Mouse (Mus musculus) gastrocnemius, adult 18-20 months (tissue): ENCODE results near the gene Nucks1. TPM values are rescaled to one million over a fixed set of nuclear protein-coding genes. Genes with fewer than 3 reads are reported as not detected.

Source experiments
- DNase-seq: peaks from one replicate; pipeline ENCODE4 v3.0.0; 2021; ENCODE audit warnings: low spot score
- total RNA-seq, 2 experiments: library from RNA; stranded (reverse); gene quantifications; 2 replicates each; pipeline ENCODE4 v1.2.3; 2021

The Nucks1 gene
- total RNA-seq, 2 experiments from 2014 or later, result 65.8 to 72.3 TPM

DNA sequence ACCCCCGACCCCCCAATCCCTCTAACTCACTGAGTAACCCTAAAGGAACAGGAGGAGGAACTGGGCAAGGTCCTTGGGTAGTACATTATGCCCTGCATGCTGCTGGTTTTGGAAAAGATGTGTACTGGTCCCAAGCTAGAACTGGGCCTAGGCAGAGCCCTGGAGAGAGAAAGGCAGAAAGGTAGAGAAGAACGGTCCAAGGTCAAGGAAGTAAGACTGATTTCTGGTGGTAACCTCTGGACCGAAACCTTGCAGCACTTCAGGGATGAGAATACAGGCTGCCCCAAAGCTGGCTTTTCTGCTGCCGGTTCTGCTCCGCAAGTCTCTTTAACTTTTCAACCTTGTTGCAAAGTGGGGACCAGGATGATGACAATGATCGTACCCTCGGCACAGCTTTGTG is 54.2 kb downstream of the Nucks1 start:
- DNase-seq, result no peak

DNA sequence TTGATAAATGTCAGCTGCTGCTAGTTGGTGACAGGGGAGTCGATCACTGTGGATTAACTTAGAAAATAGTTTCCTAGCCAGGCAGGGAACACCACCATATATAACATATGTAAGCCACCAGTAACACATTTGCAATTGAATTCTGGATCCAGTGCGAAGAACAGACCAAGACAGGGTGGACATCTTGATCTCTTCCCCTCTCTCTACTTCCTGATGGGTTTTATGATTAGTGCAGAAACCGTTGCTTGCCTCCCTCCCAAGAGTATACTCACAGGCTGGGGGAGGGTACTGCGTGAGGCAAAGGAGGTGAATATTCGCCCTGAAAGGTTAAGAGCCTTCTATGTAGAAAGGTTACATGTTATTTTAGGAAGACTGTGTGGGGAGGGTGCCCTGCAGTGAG is 55.5 kb downstream of the Nucks1 start:
- no peak for DNase-seq

DNA sequence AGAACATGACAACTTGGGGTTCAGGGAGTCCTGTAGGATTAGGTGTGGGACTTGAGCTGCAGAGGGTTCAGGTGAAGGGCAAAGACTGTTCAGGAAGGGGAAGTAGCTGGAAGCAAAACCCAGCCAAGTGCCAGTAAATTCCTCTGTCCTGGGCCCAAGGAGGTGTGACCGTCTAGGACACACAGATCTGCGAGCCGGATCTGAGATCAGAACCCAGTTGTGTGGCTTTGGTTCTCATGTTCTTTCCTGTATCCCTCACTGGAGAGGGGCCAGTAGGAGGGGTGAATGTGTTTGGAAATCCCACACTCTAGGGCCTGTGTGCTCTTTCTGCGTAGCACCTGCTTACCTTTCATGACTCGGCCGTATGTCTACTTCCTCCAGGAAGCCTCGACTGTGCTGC is 57.0 kb downstream of the Nucks1 start:
- no peak for DNase-seq

DNA sequence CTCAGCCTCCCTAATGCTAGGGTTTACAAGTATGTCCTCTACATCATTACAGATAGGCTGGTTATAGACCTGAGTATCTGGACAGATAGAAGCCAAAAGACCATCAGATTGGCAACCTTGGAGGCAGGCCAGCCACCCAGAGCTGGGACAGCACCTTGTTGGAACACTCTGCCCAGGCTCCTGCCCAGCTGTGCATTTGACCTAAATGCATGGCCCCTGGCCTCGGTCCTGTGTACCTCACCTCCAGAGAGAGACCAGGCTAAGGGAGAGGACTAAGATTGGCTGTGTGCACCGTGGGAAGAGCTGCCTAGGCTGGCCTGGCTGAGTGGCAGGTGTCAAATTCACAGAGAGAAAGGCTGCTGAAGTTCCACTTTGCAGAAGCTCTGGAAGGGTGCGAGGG is 58.2 kb downstream of the Nucks1 start:
- no peak for DNase-seq

DNA sequence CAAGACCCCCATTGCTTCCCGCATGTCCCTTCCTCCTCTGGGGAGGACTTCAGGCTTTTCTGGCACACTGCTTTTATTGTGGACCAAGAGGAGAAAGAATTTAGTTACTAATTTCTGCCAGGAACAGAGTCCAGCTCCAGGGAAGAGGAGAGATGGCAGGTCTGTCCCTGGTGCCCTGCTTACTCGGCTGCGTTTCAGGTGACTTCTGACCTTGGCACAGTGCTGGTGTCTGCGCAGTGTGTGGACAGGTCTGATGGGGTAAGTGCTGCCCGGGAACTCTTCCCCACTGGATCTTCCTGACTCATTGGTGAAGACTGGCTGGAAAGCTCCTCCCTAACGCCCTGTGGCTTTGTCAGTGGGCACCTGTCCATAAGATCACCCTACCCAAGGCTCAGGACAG is 58.6 kb downstream of the Nucks1 start:
- no peak for DNase-seq

DNA sequence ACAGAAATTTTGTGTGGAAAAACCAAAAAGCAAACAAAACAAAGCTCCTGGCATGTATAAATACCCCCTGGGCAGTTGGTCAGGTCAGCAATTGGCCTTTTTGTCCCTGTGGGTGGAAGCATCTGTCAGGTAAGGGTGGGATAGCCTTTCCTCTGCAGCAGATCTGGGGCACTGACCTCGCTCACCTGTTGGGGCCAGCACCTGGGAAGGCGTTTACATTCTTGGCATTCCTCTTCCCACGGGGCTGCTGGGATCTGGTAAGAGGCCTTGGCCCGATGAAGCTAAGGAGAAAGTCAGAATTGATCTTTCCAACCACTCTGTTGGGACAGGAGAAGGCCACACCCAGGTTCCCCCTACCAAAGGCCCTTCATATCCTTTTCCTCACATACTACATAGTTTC is 59.5 kb downstream of the Nucks1 start:
- DNase-seq, result no peak

DNA sequence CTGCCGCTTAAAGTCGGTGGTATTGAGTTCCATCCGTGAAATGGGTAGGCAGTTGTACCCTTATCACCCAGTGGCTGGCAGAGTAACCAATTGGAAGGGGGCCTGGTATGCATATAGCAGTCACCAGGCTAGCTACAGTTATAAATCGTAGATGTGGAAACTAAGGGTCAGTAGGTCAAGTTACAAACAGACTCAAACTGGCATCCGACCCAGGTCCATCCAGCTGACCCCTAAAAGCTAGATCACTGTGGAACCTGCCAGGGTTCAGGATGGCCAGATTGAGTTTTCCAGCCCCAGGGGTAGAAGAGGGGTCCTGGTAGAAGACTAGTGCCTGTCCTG is 60.0 kb downstream of the Nucks1 start:
- no peak for DNase-seq

DNA sequence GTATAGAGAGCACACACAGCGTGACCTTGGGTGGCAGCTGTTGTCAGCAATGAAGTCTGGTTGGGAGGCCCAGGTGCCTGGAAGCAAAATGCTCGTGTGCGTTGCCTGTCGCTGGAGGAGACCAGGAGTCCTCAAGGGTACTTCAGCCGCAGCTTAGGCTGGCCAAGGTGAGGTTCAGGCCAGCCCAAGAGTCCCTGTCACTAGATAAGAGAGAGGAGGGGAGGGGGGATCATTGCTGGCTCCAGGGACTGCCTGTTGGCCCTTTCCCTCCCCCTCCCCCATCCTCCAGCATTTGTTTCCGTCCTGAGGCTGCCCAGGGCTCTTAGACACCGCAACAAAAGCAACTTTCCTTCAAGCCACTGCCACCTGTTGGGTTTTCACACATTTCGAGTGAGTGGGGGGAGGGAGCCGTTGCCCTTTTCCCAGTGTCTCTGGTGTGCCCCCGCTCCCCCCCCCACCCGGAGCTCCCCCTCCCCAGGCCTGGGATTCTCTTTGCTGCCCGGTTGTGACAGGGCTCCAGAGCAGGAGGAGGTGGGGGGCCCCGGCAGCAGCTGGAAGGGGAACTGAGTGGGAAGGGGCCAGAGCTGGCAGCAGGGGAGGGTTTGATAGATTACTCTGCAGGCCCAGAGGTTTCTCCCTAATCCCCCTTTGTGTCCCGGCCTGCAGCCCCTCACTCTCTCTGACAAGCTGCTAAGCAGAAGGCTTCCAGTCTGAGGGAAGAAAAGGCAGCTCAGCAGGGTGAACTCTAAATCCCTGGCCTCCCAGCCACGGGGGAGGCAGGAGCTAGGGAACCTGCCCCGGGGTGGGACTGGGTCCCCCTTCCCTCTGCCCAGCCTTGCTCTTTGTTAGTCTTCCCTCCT is 60.6 kb downstream of the Nucks1 start:
- DNase-seq, result no peak

DNA sequence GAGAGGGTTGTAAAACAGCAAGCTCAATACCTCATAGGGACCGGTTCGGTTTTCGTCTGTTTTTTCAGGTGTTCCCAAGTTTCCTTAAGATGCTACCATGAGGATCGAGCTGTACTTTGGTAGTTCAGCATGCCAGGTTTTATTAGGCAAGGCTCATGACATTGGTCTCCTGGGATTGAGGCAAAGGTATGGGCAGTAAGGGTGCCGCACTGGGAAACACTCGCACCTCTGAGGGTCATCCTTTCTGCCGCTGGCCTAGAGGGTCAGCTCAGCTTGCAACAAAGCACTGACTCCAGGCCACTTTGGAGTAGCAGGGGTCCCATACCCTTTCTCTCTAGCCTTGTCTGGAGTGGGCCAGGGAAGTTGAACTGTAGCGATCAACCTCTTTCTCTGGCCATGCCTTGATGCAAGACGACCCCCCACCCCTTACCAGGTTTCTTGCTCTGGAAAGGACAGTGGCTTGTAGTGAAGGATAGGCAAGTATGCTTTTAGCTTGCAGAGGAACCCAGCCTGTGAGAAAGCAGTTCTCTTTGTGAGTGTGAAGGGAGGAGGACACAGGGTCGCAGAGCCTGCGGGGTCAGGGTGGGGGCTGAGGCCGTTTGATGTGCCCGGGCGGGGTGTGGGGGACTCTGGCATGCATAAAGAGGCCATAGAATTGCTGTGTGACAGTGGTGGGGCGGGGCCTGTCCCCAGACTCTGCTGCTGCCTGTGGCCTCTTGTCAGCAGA is 61.6 kb downstream of the Nucks1 start:
- no peak for DNase-seq

DNA sequence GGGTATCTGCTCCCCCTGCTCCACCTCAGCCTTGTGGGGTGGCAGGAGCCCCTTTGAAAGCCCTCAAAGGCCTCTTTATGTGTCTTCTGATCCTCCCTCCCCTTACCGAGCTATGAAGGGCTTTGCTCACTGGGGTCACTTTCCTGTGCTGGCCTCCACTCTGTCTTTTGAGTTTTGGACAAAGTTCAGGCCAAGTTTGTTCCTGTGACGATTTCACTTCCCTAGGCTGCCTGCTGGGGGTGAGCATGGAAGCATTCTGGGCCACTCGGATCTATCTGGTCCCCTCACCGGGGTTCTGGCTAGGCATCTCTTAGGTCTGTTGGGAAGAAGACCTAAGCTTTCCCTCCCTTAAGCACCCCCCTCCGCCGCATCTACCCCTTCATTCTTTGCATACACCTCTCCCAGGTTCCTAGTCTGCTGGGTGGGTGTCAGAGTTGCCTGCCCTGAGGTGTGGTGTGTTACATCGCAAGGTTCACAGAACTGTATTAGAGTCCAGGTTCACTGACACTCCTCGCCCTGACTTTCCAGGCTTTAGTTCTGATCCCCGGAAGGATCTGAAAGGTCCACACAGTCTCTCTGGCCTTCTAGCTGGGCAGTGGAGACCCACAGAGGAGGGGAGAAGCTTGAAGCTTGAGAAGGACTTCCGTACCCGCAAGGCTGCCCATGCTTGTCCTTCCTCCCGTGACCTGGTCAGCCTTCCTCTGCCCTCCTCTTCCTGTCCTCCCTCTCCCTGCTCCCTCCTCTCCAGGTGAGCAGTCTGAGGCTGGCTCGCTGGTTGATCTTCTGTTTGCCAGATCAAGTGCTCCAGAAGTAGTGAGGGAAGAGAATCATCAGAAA is 62.4 kb downstream of the Nucks1 start:
- DNase-seq, result no peak

DNA sequence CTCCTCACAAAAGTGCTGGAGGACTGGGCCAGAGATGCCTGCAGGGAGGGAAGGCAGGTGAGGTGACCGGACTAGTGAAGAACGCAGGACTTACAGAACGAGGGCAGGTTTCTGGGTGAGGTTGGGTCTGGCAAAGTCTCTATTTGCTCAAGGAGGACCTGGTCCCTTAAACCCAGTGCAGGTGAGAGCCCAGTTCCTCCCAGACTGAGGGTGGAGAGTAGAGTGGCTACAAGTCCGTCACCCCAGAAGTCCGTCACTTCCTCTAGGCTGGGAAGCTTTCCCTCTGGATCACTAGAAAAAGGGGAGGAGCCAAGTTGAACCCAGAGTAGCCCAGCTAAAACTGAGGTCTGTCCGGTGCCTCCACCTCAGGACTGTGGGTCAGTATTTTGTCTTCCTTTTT is 63.7 kb downstream of the Nucks1 start:
- DNase-seq, result no peak

DNA sequence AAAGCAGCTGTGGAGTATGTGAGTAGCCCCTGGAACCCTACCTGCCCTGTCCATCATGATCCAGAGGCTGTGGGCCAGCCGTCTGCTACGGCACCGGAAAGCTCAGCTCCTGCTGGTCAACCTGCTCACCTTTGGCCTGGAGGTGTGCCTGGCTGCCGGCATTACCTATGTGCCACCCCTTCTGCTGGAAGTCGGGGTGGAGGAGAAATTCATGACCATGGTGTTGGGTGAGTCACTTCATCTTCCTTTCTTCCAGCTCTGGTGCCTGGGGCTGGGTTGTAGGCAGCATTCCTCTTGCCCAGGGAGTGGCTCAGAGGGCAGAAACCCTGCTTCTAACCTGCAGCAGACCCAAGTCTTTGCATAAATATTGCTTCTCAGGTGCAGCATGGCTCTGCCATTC is 66.6 kb downstream of the Nucks1 start:
- no peak for DNase-seq

DNA sequence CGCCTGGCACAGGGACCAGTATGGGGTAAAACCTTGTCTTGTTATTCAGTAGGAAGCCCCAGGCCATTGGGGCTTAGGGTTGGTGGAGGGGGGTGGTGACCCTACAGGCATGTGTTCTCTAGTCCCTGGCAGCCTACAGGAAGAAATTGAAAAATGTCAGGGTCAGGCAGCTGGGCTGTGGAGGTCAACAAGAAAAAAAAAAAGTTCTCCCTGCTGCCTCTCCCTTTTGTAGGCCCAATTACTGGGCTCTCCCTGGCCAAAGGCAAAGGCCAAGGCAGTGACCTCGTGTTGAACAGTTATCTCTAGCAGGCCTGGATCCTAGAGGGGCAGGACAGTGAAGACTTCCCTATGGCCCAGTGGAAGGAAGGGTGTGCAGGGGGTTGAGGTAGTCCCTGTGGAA is 70.1 kb downstream of the Nucks1 start:
- DNase-seq, result no peak

DNA sequence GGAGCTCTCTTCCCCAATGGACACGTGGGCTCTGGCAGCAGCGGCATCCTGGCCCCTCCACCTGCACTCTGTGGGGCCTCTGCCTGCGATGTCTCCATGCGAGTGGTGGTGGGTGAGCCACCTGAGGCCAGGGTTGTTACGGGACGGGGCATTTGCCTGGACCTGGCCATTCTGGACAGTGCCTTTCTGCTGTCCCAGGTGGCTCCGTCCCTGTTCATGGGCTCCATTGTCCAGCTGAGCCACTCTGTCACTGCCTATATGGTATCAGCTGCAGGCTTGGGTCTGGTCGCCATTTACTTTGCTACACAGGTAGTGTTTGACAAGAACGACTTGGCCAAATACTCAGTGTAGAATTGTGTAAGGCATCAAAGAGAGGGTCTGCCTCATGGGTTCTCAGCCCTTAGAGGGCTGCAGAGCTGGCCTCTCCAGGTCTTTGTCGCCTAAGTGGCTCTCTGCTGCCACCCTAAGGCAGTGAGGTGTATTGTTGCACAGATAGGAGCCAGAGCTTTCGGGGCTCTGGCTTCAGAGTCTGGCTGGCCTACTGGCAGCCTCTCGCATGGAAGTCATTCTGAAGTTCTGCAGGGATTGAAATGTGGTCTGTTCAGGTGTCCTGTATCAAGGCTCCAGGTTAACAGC is 71.2 kb downstream of the Nucks1 start:
- peak; percentile 79 for DNase-seq

DNA sequence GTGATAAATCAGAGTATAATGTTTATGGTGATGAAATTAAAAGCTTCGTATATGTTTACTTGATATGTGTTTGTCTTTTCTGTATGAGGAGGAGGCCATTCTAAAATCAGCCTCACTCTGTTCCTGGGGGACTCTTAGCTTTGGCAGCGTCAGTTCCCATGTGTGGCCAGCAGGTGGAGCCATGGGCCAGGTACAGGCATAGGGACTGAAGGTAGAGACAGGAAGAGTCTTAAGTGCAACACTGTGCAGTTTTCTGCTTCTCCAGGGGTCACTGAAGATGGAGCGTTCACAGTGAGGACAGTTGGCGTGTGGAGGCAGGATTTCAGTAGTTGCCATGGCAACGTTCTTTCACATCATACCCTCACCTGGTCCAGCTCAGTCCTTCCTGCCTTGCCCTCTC is 72.6 kb downstream of the Nucks1 start:
- peak; percentile 76 for DNase-seq

DNA sequence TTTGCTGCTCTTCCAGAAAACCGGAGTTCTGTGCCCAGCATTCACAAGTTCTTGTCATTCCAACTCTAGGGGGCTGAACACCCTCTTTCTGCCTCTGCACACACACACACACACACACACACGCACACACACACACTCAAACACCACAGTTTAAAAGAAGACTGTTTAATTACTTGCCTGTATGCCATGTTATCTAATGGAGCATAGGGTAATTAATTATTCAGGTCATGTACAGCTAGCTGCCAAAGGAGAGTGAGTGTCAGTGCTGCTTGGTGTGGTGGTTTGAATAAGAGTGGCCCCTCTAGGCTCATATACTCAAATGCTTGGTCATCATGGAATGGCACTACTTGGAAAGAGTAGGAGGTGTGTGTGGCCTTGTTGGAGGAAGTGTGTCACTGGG is 73.5 kb downstream of the Nucks1 start:
- DNase-seq, result no peak

Other genes with a start within 250 kb of the Nucks1 start
- 1 to 10 TPM; 2.3 to 2.8 TPM for gene Rab7b, start 221.8 kb upstream of the Nucks1 start, total RNA-seq
- gene Slc26a9, start 166.5 kb upstream of the Nucks1 start, total RNA-seq, result not detected
- 1 to 10 TPM in 1 of 2 experiments, under 1 TPM in 1; 0.45 to 1.1 TPM for gene Pm20d1, start 113.2 kb upstream of the Nucks1 start, total RNA-seq
- 10 to 100 TPM; 37.7 to 47.4 TPM for gene Slc41a1, start 83.0 kb upstream of the Nucks1 start, total RNA-seq
- gene Rab29, start 43.3 kb upstream of the Nucks1 start, total RNA-seq, result 1 to 10 TPM; 5.0 to 5.1 TPM
- gene Slc45a3, start 52.4 kb downstream of the Nucks1 start, total RNA-seq, result 1 to 10 TPM; 1.4 to 2.2 TPM
- gene Elk4, start 97.1 kb downstream of the Nucks1 start, total RNA-seq, result 10 to 100 TPM; 70.3 to 82.8 TPM
- gene Mfsd4a, start 157.5 kb downstream of the Nucks1 start, total RNA-seq, result 10 to 100 TPM; 12.1 to 14.6 TPM
- gene Cdk18, start 229.2 kb downstream of the Nucks1 start, total RNA-seq, result 1 to 10 TPM; 5.0 to 6.1 TPM